Mouse (Mus musculus): ENCODE results near the gene Gm10409.
"Not testable (repeated sequence)": the region's sequence is repeated elsewhere in the genome, so short reads cannot be mapped to it uniquely, and the experiment has no call there.

Gene Gm10409

DNA sequence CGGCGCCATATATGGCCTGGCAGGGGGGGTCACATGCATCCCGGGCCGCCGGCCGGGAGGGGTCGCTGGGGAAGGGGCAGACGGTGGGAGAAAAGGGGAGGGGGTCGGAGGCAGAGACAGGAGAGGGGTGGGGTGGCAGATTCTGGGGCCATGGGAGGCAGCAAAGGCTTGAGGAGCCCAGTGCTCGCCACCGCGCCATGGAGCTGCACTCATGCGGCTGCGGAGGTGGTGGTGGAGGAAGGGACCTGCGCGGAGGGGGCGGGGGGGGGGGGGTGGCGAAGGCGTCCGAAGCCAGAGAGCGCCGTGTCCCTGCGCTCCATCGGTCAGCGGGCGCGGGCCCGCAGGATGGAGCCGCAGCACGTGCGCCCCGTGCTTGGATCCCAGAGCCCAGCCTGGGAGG, at the start of gene Gm10409:
Gene Gm10409, plus strand, starts transcription at position 301 of the 400 bp plus-strand sequence.
- not testable (repeated sequence) for DNase-seq (ENCODE audit: low spot score)

DNA sequence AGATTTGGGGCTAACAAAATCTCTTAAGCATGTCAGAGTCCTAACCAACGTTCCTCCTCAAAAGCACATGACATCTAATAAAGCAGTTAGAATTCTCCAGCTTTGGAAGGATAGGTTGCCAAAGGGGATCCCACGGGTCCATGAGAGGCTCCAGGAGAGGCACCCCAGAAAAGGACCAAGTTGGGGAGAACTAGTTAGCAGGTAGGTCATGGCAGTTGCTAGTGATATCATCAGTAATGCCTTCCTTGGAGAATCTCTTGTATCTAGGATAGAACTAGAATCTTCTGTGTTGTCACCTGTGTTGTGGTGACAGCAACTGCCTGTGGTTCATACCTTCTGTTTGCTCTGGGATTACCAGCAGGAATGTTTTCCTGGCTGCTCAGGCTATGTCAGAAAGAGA, 17.6 kb upstream of the Gm10409 start, which contains the start of gene Gm10413:
Gene Gm10413, plus strand, starts transcription at position 301 of the 400 bp plus-strand sequence.
- DNase-seq (ENCODE audit: low spot score): not testable (repeated sequence)

DNA sequence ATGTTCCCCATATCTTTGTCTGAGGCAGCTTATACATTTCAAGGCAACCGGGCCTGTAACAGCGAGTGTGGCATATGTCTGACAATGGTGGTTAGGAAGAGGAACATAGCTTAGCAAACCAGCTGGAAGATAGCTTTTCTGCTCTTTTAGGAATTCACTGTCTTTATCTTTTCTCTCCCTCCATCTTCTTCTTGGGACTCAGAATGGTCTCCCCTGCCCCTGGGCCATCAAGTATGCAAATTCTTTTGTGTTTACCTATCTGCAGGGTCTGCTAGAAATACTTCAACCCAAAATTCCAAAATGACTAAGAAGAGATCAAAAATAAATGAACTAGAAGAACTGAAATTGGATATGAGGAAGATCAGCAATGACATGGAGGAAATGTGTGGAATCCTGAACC, 15.4 kb downstream of the Gm10409 start, which contains the start of gene Gm3005:
Gene Gm3005, plus strand, starts transcription at position 301 of the 400 bp plus-strand sequence.
- not testable (repeated sequence) for DNase-seq (ENCODE audit: low spot score)

DNA sequence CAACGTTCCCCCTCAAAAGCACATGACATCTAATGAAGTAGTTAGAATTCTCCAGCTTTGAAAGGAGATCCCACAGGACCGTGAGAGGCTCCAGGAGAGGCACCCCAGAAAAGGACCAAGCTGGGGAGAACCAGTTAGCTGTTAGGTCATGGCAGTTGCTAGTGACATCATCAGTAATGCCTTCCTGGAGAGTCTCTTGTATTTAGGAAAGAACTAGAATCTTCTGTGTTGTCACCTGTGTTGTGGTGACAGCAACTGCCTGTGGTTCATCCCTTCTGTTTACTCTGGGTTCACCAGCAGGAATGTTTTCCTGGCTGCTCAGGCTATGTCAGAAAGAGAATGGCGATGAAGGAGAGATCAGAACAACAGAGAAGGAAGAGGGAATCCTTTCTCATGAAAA, 36.7 kb downstream of the Gm10409 start, which contains the start of gene Gm10408:
Gene Gm10408, plus strand, starts transcription at position 301 of the 400 bp plus-strand sequence.
- not testable (repeated sequence) for DNase-seq (ENCODE audit: low spot score)
